Mouse (Mus musculus): ENCODE results near the gene Vmn2r95.
"Not testable (repeated sequence)": the region's sequence is repeated elsewhere in the genome, so short reads cannot be mapped to it uniquely, and the experiment has no call there.

Gene Vmn2r95

DNA sequence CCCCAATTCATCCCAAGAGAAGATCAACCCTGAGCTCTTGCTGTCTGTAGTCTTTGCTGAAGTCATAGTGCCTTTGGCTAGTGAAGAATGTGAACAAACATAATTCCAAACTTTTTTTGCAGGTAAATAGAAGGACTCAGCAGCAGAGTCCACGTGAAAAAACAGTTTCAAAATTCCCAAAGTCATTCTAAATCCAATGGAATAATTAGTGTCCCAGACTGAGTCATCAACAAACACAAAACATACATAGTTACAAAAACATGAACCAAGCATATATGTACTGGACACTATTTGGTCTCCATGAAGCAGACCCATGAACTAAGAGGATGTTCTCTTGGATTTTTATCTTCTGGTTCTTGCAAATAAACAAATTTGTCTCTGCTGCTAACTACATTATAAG, at the start of gene Vmn2r95:
Gene Vmn2r95, plus strand, starts transcription at position 301 of the 400 bp plus-strand sequence.
- DNase-seq, result no peak

DNA sequence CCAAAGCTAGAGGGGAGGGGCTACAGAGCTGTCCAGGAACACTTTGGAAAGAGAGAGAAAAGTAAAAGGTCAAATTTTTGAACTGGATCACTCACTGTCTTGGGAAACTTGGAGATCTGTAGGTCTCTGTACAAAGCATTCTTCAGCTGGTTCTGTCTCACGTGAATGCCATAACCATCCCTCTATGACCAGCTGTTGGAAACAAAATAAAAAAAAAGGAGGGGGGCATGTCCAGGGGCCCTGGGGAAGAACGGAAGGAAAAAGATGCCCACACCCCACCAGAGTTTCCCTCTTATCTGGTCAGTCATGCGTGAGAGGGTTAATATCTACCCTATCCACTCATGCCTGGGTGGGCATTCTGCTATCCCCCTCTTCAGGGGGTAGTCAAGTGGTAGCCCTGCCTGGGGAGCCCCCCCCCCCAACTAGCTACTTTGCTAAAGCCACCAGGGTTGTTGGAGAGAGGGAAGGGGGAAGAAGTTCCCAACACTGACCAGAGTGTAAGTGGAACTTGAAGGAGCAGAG, 31.8 kb downstream of the Vmn2r95 start:
- no peak for DNase-seq

GRCm38 (mm10) chr17:18458126-18458634, 34.3 kb downstream of the Vmn2r95 start:
- DNase-seq, result not testable (repeated sequence)

DNA sequence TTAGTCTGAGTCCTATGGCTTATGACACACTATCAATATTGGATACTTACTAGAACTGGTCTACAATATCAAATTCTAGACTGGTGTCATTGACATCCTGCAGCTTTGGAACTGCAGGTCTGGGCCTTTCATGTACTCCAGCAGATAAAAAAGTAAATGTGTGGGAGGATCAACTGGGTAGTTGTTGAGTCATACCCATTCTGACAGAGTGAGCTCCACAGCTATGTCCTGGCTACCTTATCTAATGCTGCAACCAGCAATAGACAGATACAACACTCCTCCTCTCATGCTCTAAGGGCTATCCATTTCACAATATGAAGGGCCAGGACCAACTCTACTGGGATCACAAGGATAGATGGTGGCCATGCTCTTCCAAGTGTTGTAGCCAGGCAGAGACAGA, 38.8 kb downstream of the Vmn2r95 start:
- DNase-seq, result no peak

DNA sequence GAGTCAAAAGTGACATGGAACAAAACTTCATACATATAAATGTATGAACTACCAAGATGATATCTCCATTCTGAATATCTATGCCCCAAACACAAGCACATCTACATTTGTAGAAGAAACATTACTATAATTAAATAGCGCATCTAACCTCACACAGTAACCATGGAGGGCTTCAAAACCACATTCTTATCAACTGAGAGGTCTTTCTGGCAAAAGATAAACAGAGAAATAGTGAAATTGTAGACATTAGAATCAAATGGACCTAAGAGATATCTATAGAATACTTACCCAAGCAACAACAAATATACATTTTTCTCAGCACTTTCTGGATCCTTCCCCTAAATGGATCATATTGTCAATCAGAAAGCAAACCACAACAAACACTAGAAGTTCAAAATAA, 56.0 kb downstream of the Vmn2r95 start:
- DNase-seq, result no peak

Data from cerebellum, adult 18-20 months (tissue).